Mouse (Mus musculus): Measurements from ENCODE around the gene Cypt4. TPM values are rescaled to one million over a fixed set of nuclear protein-coding genes. Genes with fewer than 3 reads are reported as not detected.
"Not testable (repeated sequence)": the region's sequence is repeated elsewhere in the genome, so short reads cannot be mapped to it uniquely, and the experiment has no call there.

Cypt4 gene
- total RNA-seq (2021), result not detected
- long read RNA-seq, experiment 1, result 0 reads
- long read RNA-seq, experiment 2, result 0 reads

- no peak for TF ChIP-seq CTCF (IDR thresholded peaks at IDR 0.05)
- intact Hi-C loops (cut with DNase I), result no loop called here
- DNase-seq (ENCODE audit: extremely low spot score in 1 of 2, low spot score in 2 of 2), result no peak
- Histone ChIP-seq H3K27ac (no peak within 1 kb of the TSS), H3K4me3 (no peak within 1 kb of the TSS)
Observed at GRCm38 (mm10) chr9:24624896-24625295, at the start of gene Cypt4. TSS of gene Cypt4 (plus strand) at chr9:24625196.

DNA sequence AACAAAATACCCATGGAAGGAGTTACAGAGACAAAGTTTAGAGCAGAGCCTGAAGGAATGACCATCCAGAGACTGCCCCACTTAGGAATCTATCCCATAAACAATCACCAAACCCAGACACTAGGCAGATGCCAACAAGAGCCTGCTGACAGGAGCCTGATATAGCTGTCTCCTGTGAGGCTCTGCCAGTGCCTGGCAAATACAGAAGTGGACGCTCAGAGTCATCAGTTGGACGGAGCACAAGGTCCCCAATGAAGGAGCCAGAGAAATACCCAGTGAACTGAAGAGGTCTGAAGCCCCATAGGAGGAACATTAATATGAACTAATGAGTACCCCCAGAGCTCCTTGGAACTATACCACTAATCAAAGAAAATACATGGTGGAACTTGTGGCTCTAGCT, 12.3 kb downstream of the Cypt4 start:
- not testable (repeated sequence) for DNase-seq (ENCODE audit: extremely low spot score in 1 of 2, low spot score in 2 of 2)

More for the DNA sequence above, 12.3 kb downstream of the Cypt4 start:
- intact Hi-C loops (cut with DNase I); H3K4me3 ChIP-seq; H3K27ac ChIP-seq: not testable (repeated sequence)

Other genes with a start within 250 kb of the Cypt4 start
- gene Dpy19l1, start 122.1 kb upstream of the Cypt4 start, total RNA-seq (2021), result 10 to 100 TPM; 74.8 to 79.6 TPM
- gene Dpy19l2, start 71.1 kb downstream of the Cypt4 start, total RNA-seq (2021), result under 1 TPM; 0.23 to 0.29 TPM
- not detected for gene Tbx20, start 149.1 kb downstream of the Cypt4 start, total RNA-seq (2021)

All from left cerebral cortex, adult 2 months (tissue).